Mouse (Mus musculus): ENCODE data around the gene Txnrd2.

DNA sequence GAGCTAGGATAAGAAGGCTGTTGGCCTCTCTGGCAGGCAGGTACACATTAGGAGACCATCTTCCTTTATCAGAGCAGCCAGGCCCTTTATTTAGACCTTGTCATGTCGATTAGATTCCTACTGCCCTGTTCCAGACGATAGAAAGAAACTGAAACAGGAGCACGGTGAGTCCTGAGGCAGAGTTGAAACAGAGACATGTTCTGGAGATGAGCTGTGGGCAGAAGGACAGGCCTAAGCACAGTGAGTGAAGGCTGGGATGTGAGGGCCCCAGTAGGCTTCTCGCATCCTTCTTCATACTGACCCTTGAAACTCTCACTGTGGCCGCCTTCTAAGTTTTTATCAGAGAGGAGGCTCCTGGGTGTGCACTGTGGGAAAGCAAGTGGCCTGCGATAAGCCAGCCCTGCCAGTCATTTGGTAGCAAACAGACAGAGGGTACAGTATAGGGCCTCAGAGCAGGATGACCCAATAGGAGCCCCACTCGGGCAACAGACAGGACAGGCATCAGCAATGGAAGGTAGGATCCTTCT is 2.4 kb downstream of the Txnrd2 start:
- TF ChIP-seq CTCF (IDR thresholded peaks at IDR 0.05; ENCODE audit: insufficient read depth, low read depth, low read length) (no peak), POLR2A (IDR thresholded peaks at IDR 0.05; ENCODE audit: insufficient read depth, low read depth, low read length) (no peak)

Measured in olfactory bulb, adult 2 months (tissue).